In genomic region chr13:5869842-5870241, GRCm38 (mm10) we compare ENCODE assay signal across 9 mouse cellular contexts. TPM values are rescaled to one million over a fixed set of nuclear protein-coding genes. Genes with fewer than 3 reads are reported as not detected.
DNase-seq lines count a peak whose midpoint lies in the region; ATAC-seq and TF ChIP-seq lines count a peak whose summit lies in the region.
"Had no signal": no experiment of that assay in that cellular context is flagged by ENCODE, and none has a peak within 500 bp of the region (broad histone marks: within the 10 kb centered on the region; RNA-seq: fewer than 3 reads in every experiment).

No protein-coding gene starts in this region.

- H3K27me3 ChIP-seq in kidney, embryonic 16.5 days (ENCODE audit: insufficient read depth, low read length): no peaks in the 10 kb centered on the region
- no peaks in the 10 kb centered on the region for H3K27me3 ChIP-seq in kidney, embryonic 14.5 days (ENCODE audit: control insufficient read depth, insufficient read depth, low read length)
- no peaks in the 10 kb centered on the region for H3K27me3 ChIP-seq in heart, embryonic 13.5 days (replicated peaks)
- H3K27me3 ChIP-seq: Patski had no signal

- no peak overlapping the region for H3K4me2 ChIP-seq in kidney, embryonic 16.5 days (replicated peaks; ENCODE audit: low read depth, low read length)
- H3K4me2 ChIP-seq in kidney, embryonic 14.5 days (replicated peaks; ENCODE audit: low read depth, low read length): no peak overlapping the region
- H3K4me2 ChIP-seq in heart, embryonic 13.5 days: peak overlapping the region; percentile 24

- no peak overlapping the region for H3K4me3 ChIP-seq in kidney, embryonic 16.5 days (ENCODE audit: low read length)
- H3K4me3 ChIP-seq in kidney, embryonic 14.5 days (ENCODE audit: low read length): no peak overlapping the region
- H3K4me3 ChIP-seq in cortical plate, adult 2 months (ENCODE audit: insufficient read depth, low read length): no peak overlapping the region
- no peak overlapping the region for H3K4me3 ChIP-seq in heart, embryonic 13.5 days

- no peak for ATAC-seq in kidney, embryonic 16.5 days (ENCODE audit: low FRiP score, low TSS enrichment)
- ATAC-seq in kidney, embryonic 14.5 days (ENCODE audit: low FRiP score, low TSS enrichment): no peak
- no peak for ATAC-seq in heart, embryonic 13.5 days (ENCODE audit: extremely low read depth, insufficient number of reproducible peaks, low FRiP score, low TSS enrichment)

- TF ChIP-seq CTCF in cortical plate, adult 2 months (IDR thresholded peaks at IDR 0.05; ENCODE audit: extremely low read depth, insufficient read depth, low read length): no peak

- DNase-seq in lung, postnatal 14 days: peak; percentile 63
- DNase-seq in layer of hippocampus, adult 9-10 months (ENCODE audit: low spot score): no peak
- no peak for DNase-seq in right cerebral cortex, adult 18-20 months
- DNase-seq in left cerebral cortex, adult 11 months (ENCODE audit: low spot score): no peak

- H3K4me1 ChIP-seq in kidney, embryonic 16.5 days (ENCODE audit: insufficient read depth, low read length): peaks cover 16% of the 10 kb centered on the region; the same call in 1 of the 2 replicates
- 0 out of 2 replicates have a peak, but pooled peaks cover 5% of the 10 kb centered on the region for H3K4me1 ChIP-seq in kidney, embryonic 14.5 days (ENCODE audit: control insufficient read depth, insufficient read depth, low read length)
- H3K4me1 ChIP-seq in cortical plate, adult 2 months (ENCODE audit: control insufficient read depth, insufficient read depth, low read length): peaks cover 9% of the 10 kb centered on the region; the same call in 1 of the 2 replicates
- H3K4me1 ChIP-seq in heart, embryonic 13.5 days: peaks cover 62% of the 10 kb centered on the region

- peak overlapping the region; percentile 51; the same call in 1 of the 2 replicates for H3K27ac ChIP-seq in kidney, embryonic 16.5 days (ENCODE audit: low read length)
- no peak overlapping the region for H3K27ac ChIP-seq in kidney, embryonic 14.5 days (ENCODE audit: low read depth, low read length)
- H3K27ac ChIP-seq in cortical plate, adult 2 months (ENCODE audit: insufficient read depth, low read length): peak overlapping the region; percentile 67; the same call in 1 of the 2 replicates
- H3K27ac ChIP-seq in heart, embryonic 13.5 days (replicated peaks): peak overlapping the region; percentile 74

- 34% methylated on average over 7 of the region's 7 CpGs for WGBS in kidney, embryonic 16.5 days
- WGBS in kidney, embryonic 14.5 days: 34% methylated on average over 7 of the region's 7 CpGs
- WGBS in heart, embryonic 13.5 days: 7% methylated on average over 7 of the region's 7 CpGs

- peaks cover 39% of the 10 kb centered on the region for H3K36me3 ChIP-seq in kidney, embryonic 16.5 days (ENCODE audit: insufficient read depth, low read length)
- H3K36me3 ChIP-seq in kidney, embryonic 14.5 days (ENCODE audit: control insufficient read depth, insufficient read depth, low read length): peaks cover 43% of the 10 kb centered on the region
- peaks cover 46% of the 10 kb centered on the region for H3K36me3 ChIP-seq in heart, embryonic 13.5 days

- H3K9ac ChIP-seq in kidney, embryonic 16.5 days (replicated peaks; ENCODE audit: low read length): no peak overlapping the region
- no peak overlapping the region for H3K9ac ChIP-seq in kidney, embryonic 14.5 days (ENCODE audit: low read depth, low read length)
- H3K9ac ChIP-seq in heart, embryonic 13.5 days: 0 out of 2 replicates have a peak overlapping the region, but pooled peaks have one; percentile 44

- H3K9me3 ChIP-seq in kidney, embryonic 16.5 days (ENCODE audit: low read length): no peaks in the 10 kb centered on the region
- H3K9me3 ChIP-seq in kidney, embryonic 14.5 days (ENCODE audit: control insufficient read depth, low read length): no peaks in the 10 kb centered on the region
- H3K9me3 ChIP-seq in heart, embryonic 13.5 days: no peaks in the 10 kb centered on the region

- TF ChIP-seq POLR2A in cortical plate, adult 2 months (IDR thresholded peaks at IDR 0.05; ENCODE audit: extremely low read depth, insufficient read depth, low read length): no peak

RNA-seq across cellular contexts. Expression of gene Klf6, which starts 8.6 kb away (rescaled TPM):
- polyA plus RNA-seq in kidney, embryonic 16.5 days (2015; fragmentation: Nextera tagmentation; extraction: Ambion mirVana): 57.3 and 65.4 TPM in 2 replicates
- polyA plus RNA-seq in kidney, embryonic 14.5 days (2014; fragmentation: Nextera tagmentation; extraction: Ambion mirVana): 32.6 and 50.4 TPM in 2 replicates
- polyA plus RNA-seq in cortical plate, adult 2 months (2012; rRNA removed): 25.7 and 27.5 TPM in 2 replicates
- 63.8 and 64.3 TPM in 2 replicates for polyA plus RNA-seq in heart, embryonic 13.5 days (2015; fragmentation: Nextera tagmentation; extraction: Ambion mirVana)
